Mouse (Mus musculus): Measurements from ENCODE around the gene Dnajc13.

Dnajc13 gene

DNA sequence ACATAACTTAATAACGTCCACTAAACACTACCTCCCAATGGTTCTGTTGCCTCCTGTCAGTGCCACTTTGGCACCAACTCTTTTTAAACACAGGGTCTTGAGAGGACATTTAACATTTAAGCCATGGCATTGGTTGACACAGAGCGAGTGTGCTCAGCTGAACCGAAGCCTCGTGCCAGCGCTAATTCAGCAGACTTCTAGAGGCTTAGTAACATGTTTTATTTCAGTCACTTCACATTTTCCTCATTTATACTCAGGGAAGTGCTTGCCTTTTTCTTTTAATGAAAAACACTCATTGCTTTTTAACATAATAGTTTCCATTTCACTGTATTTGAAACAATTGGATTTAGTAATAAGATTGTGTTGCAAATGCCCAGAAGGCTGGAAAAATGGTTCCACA is 153.6 kb downstream of the Dnajc13 start:
- DNase-seq (ENCODE audit: low spot score), result no peak

GRCm38 (mm10) chr9:104108571-104109143 is 154.1 kb downstream of the Dnajc13 start:
- no peak for DNase-seq (ENCODE audit: low spot score)

GRCm38 (mm10) chr9:104107482-104107881 is 155.2 kb downstream of the Dnajc13 start:
- DNase-seq (ENCODE audit: low spot score), result no peak

GRCm38 (mm10) chr9:104106930-104107329 is 155.8 kb downstream of the Dnajc13 start:
- DNase-seq (ENCODE audit: low spot score), result no peak

- DNase-seq (ENCODE audit: low spot score), result no peak
Observed at GRCm38 (mm10) chr9:104104986-104105385, 157.7 kb downstream of the Dnajc13 start.

DNA sequence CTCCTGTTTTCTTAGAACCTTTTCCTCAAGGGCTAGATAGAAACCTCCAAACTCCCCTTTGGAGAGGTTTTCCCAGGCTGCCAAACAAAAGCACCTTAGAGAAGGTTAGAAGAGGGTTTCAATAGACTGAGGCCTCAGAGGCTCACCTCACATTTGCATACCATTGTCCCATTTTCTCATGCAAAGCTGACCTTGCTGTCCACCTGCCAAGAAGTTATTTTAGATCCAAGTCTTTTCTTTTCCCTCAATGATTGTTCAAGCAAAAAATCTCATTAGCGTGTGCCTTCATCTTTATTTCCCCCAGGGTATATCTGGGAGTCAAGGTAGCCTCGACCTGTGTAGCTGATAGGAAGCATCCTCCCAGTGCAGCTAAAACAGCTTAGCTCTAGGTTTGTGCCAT is 159.8 kb downstream of the Dnajc13 start:
- DNase-seq (ENCODE audit: low spot score), result no peak

DNA sequence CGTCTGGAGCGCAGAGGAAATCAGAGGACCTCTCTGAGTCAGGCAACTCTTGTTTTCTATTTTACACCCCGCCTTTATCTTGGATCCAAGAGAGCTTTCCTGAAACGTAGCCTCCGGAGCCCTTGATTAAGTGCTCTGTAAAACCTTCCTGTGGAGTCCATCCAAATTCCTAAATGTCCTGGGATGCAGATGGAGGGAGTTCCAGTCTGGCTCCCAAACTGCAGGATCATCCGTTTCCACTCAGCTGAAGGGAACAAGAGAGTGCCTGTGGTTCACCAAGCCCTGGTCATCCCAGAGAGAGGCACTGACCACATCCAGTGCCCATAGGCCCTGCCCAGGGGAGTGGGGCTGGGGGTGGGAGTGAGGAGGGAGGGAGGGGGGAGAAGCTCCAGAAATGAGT is 160.4 kb downstream of the Dnajc13 start:
- no peak for DNase-seq (ENCODE audit: low spot score)

- no peak for DNase-seq (ENCODE audit: low spot score)
Observed at GRCm38 (mm10) chr9:104101458-104101857, 161.3 kb downstream of the Dnajc13 start.
